Mouse (Mus musculus) liver, adult 2 months (tissue): ENCODE measurements at regions not wholly inside any gene's neighbourhood (a gene's known extent, or its start where the extent isn't known, plus 50 kb on each side); places are given as distances from the start of the nearest gene placed in this dataset.

ENCODE experiments used
- DNase-seq: peaks from one replicate; pipeline ENCODE4 v3.0.0-alpha.2; 2011; ENCODE audit warnings: low read depth, low spot score; ENCODE audit errors: extremely low read depth
- H3K27ac ChIP-seq: fragments of 200-500 bp; replicated peaks from 2 replicates; pipeline ENCODE4 v1.5.1; 2012; ENCODE audit warnings: low read depth, mild to moderate bottlenecking, control low read depth, inconsistent platforms, low read length; ENCODE audit not compliant: insufficient read depth
- H3K27me3 ChIP-seq: fragments of 200-500 bp; 2 replicates; pipeline ENCODE4 v1.6.1; 2012; ENCODE audit warnings: mild to moderate bottlenecking, moderate library complexity, low read length, inconsistent platforms; ENCODE audit not compliant: control insufficient read depth, insufficient read depth
- H3K36me3 ChIP-seq: fragments of 200-500 bp; 2 replicates; pipeline ENCODE4 v1.6.1; 2012; ENCODE audit warnings: low read length, inconsistent platforms; ENCODE audit not compliant: control insufficient read depth, insufficient read depth
- H3K4me1 ChIP-seq: fragments of 200-500 bp; 2 replicates; pipeline ENCODE4 v1.6.1; 2011; ENCODE audit warnings: low read length; ENCODE audit not compliant: control insufficient read depth, insufficient read depth
- H3K4me3 ChIP-seq: fragments of 200-500 bp; 2 replicates; pipeline ENCODE4 v1.5.1; 2011; ENCODE audit warnings: low read depth, mild to moderate bottlenecking, control low read depth, low read length, moderate library complexity; ENCODE audit not compliant: insufficient read depth
- H3K79me2 ChIP-seq: fragments of 200-500 bp; 2 replicates; pipeline ENCODE4 v1.6.1; 2012; ENCODE audit warnings: inconsistent platforms, mild to moderate bottlenecking, low read length, moderate library complexity; ENCODE audit not compliant: control insufficient read depth, insufficient read depth
- H3K9ac ChIP-seq: fragments of 200-500 bp; 2 replicates; pipeline ENCODE4 v1.6.1; 2012; ENCODE audit warnings: low read depth, mild to moderate bottlenecking, control low read depth, inconsistent platforms, low read length
- CTCF ChIP-seq: fragments of 200-500 bp; IDR thresholded peaks from 2 replicates; pipeline ENCODE4 v1.5.1; 2011; ENCODE audit warnings: low read depth, low read length, control low read depth
- POLR2A ChIP-seq: fragments of 200-500 bp; IDR thresholded peaks from 2 replicates; pipeline ENCODE4 v1.6.1; 2011; ENCODE audit warnings: low read length, control low read depth; ENCODE audit not compliant: insufficient read depth; ENCODE audit errors: extremely low read depth
- WGBS: fragments of 180-500 bp; shearing (Covaris S2); methylation state at CpG from one replicate; pipeline ENCODE4 v1.1.7; 2018; 5-methylcytosine and 5-hydroxymethylcytosine counted together

DNA sequence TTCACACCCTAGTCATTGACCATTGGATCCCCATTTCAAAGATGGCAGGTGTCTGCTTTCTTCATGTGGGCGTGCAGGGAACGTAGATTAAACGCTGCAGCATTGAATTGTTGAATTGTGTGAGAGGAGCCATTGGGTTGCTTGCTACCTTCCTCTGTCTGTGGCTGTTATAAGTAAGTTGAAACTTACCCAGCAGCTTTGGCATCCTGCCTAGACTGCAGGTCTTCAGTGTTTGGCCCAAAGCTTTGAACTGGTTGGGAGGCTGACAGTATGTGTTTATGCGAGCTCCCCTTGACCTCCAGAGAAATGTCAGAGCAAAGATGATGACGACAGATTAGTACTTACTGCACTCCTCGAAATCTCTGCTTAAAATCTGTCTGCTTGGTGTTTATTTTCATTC, 473.8 kb downstream of the Irx1 start:
- Histone ChIP-seq H3K4me1 (no peaks in the 10 kb centered on the region), H3K27ac (no peak overlapping the region), H3K27me3 (no peaks in the 10 kb centered on the region), H3K4me3 (no peak overlapping the region), H3K79me2 (no peaks in the 10 kb centered on the region), H3K9ac (no peak overlapping the region), H3K36me3 (no peaks in the 10 kb centered on the region)
- no peak for DNase-seq
- 67% methylated on average over 6 of the region's 6 CpGs for WGBS
- TF ChIP-seq POLR2A (no peak), CTCF (no peak)

DNA sequence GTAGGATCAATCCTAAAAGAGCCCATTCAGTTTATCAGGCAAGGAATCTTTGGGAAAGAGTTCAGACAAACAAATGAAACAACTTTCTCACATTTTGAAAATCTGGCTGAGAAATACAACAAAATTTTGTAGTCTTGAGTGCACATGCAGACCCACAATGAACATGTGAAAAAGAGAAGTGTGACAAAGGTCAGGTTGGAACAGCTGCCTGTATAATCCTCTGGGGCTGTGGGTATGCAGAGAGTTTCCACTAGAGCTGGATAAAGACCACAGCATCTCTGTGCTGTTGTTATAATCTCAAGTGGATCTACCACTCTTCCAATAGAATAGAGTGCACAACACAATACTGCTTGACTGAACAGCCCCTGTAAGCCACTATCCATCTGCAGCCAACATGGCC, 482.3 kb downstream of the Irx1 start:
- Histone ChIP-seq H3K27ac (no peak overlapping the region), H3K36me3 (no peaks in the 10 kb centered on the region), H3K4me3 (no peak overlapping the region), H3K9ac (no peak overlapping the region), H3K79me2 (no peaks in the 10 kb centered on the region), H3K27me3 (no peaks in the 10 kb centered on the region), H3K4me1 (no peaks in the 10 kb centered on the region)
- no peak for DNase-seq
- TF ChIP-seq POLR2A (no peak), CTCF (no peak)

DNA sequence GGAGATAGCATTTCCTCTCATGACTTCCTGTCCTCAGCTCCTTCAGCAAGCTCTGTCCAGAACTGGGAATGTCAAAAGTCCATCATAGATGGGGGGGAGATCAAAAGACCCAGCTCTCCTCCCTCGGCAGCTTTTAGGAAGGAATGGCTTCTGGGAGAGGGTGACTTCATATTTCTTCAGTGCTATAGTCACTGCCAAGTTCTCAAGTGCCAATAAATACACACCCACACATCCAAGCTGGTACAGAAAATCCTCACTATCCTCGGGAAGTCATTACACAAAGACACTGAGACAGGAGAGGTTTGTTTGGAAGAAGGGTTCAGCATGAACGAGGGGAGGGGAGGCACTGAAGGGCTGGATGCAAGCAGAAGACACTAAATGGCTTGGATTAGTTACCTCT, 502.0 kb downstream of the Irx1 start:
- Histone ChIP-seq H3K36me3 (no peaks in the 10 kb centered on the region), H3K4me1 (0 out of 2 replicates have a peak, but pooled peaks cover 2% of the 10 kb centered on the region), H3K4me3 (no peak overlapping the region), H3K27me3 (no peaks in the 10 kb centered on the region), H3K9ac (no peak overlapping the region), H3K27ac (no peak overlapping the region), H3K79me2 (no peaks in the 10 kb centered on the region)
- no peak for TF ChIP-seq CTCF
- TF ChIP-seq POLR2A: no peak
- WGBS: 48% methylated on average over 3 of the region's 3 CpGs
- DNase-seq: no peak

DNA sequence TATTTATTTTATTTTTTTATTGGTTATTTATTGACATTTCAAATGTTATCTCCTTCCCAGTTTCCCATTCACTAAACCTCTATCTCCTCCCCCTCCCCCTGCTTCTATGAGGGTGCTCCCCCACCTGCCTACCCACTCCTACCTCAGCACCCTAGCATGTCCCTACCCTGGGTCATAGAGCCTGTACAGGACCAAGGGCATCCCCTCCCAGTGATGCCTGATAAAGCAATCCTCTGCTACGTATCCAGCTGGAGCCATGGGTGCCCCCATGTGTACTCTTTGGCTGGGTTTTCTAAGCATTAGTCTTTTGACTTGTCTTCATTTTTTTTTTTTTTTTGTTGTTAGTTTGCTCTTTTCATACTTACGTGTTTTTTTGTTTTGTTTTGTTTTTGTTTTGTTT, 502.9 kb downstream of the Irx1 start:
- Histone ChIP-seq H3K79me2 (no peaks in the 10 kb centered on the region), H3K36me3 (no peaks in the 10 kb centered on the region), H3K9ac (no peak overlapping the region), H3K27ac (no peak overlapping the region), H3K4me3 (no peak overlapping the region), H3K4me1 (0 out of 2 replicates have a peak, but pooled peaks cover 2% of the 10 kb centered on the region), H3K27me3 (no peaks in the 10 kb centered on the region)
- DNase-seq: no peak
- no peak for TF ChIP-seq CTCF
- TF ChIP-seq POLR2A: no peak
- 78% methylated on average over 2 of the region's 2 CpGs for WGBS

DNA sequence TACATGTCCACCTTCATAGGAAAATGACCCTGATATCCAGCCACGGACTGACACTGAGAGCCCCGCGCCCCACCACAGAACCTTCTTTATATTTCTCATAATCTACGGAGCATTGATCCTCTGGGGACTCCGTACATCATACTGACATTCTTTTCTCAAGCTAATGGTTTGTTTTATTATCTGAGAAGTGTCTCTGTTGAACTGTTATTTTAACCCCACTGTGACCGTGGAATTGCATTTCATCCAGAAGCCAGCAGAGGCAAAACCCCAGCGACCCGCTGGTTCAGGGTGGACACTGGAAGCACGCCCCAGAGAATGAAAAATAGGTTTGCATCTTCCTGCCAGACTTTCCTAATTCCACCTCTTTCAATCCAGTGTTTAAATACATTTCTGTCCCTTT, 503.4 kb downstream of the Irx1 start:
- Histone ChIP-seq H3K4me1 (0 out of 2 replicates have a peak, but pooled peaks cover 2% of the 10 kb centered on the region), H3K27ac (no peak overlapping the region), H3K9ac (no peak overlapping the region), H3K4me3 (no peak overlapping the region), H3K36me3 (no peaks in the 10 kb centered on the region), H3K27me3 (no peaks in the 10 kb centered on the region), H3K79me2 (no peaks in the 10 kb centered on the region)
- 65% methylated on average over 9 of the region's 9 CpGs for WGBS
- TF ChIP-seq CTCF (no peak), POLR2A (no peak)
- no peak for DNase-seq

DNA sequence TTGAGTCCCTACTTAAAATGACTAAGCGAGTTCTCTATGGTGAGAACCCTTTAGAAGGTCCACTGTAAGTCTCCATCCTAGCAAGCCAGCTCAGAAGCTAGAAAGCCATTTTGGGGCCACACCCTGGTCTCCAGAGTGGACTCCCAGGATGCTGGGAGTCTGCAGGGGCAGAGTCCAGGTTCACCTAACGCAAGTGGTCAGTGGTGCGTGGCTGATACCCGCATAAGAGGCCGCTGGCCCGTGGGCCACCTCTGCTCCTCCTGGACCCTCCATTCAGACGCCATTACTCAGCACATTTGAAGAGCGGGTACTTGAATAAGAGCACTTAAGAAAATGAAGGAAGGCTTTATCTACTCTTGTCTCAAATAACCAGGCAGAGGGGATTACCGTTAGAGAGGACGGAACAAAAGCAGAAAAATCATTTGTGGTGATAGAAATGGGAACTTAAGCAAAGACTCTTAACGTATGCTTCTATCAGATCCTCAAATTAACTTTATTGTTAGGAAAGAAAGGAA, 504.4 kb downstream of the Irx1 start:
- TF ChIP-seq CTCF (no peak), POLR2A (no peak)
- H3K27ac ChIP-seq: no peak overlapping the region
- no peaks in the 10 kb centered on the region for H3K27me3 ChIP-seq
- 0 out of 2 replicates have a peak, but pooled peaks cover 2% of the 10 kb centered on the region for H3K4me1 ChIP-seq
- H3K9ac ChIP-seq: no peak overlapping the region
- 33% methylated on average over 11 of the region's 11 CpGs for WGBS
- H3K79me2 ChIP-seq: no peaks in the 10 kb centered on the region
- DNase-seq: no peak
- no peak overlapping the region for H3K4me3 ChIP-seq
- H3K36me3 ChIP-seq: no peaks in the 10 kb centered on the region
